Mouse (Mus musculus) CH12.LX (cell line): ENCODE measurements around the gene Tmc2. TPM values are rescaled to one million over a fixed set of nuclear protein-coding genes. Genes with fewer than 3 reads are reported as not detected.

Source experiments
- DNase-seq: peaks from one replicate; pipeline ENCODE4 v3.0.0-alpha.2; 2013; ENCODE audit errors: extremely low read depth
- H3K27ac ChIP-seq: 2 replicates; pipeline ENCODE4 v1.5.1; 2012; ENCODE audit warnings: low read depth, mild to moderate bottlenecking, control low read depth, moderate library complexity; ENCODE audit not compliant: insufficient read depth
- H3K27me3 ChIP-seq: replicated peaks from 2 replicates; pipeline ENCODE3; 2012; ENCODE audit warnings: inconsistent platforms
- H3K36me3 ChIP-seq, 2 experiments: replicated peaks in 1 of 2; 2 replicates each; pipeline versions ENCODE3 to v1.6.1; 2012; ENCODE audit warnings: inconsistent platforms in 1 of 2, low read length in 1 of 2, mild to moderate bottlenecking in 1 of 2, mixed read lengths in 1 of 2, moderate library complexity in 1 of 2; ENCODE audit not compliant: control insufficient read depth in 1 of 2, insufficient read depth in 1 of 2
- H3K4me1 ChIP-seq, 2 experiments: 2 replicates each; pipeline ENCODE4 v1.6.1; 2012; ENCODE audit warnings: inconsistent platforms in 1 of 2, moderate library complexity in 1 of 2; ENCODE audit not compliant: insufficient read depth in 2 of 2, control insufficient read depth in 1 of 2
- H3K4me2 ChIP-seq: 2 replicates; pipeline ENCODE4 v1.6.1; 2012; ENCODE audit warnings: low read depth, mild to moderate bottlenecking, control low read depth; ENCODE audit not compliant: poor library complexity, insufficient read depth, severe bottlenecking
- H3K4me3 ChIP-seq, 3 experiments: fragments of 150-350 bp in 1 of 3; sonication (generic) in 1 of 3; replicated peaks in 1 of 3; 2 replicates each; pipeline versions ENCODE3 to v1.5.1; 2011 to 2012; ENCODE audit warnings: low read depth in 2 of 3, low read length in 2 of 3, mild to moderate bottlenecking in 2 of 3, moderate library complexity in 2 of 3, control low read depth in 1 of 3, improper control_type of control experiment in 1 of 3, inconsistent platforms in 1 of 3, mixed read lengths in 1 of 3; ENCODE audit not compliant: poor library complexity in 1 of 3
- H3K79me2 ChIP-seq: replicated peaks from 2 replicates; pipeline ENCODE4 v1.6.1; 2012; ENCODE audit warnings: mild to moderate bottlenecking, moderate library complexity; ENCODE audit not compliant: control insufficient read depth, poor library complexity, insufficient read depth, severe bottlenecking; ENCODE audit errors: extremely low read depth
- H3K9ac ChIP-seq: 2 replicates; pipeline ENCODE4 v1.6.1; 2012; ENCODE audit warnings: low read depth, mild to moderate bottlenecking, control low read depth, moderate library complexity; ENCODE audit not compliant: insufficient read depth
- H3K9me3 ChIP-seq: replicated peaks from 2 replicates; pipeline ENCODE3; 2012; ENCODE audit warnings: low read length, inconsistent platforms, mixed read lengths
- CHD1 ChIP-seq: IDR thresholded peaks from 2 replicates; pipeline ENCODE4 v1.6.1; 2012; ENCODE audit warnings: low read depth, low read length, improper control_type of control experiment, inconsistent platforms
- CTCF ChIP-seq, 2 experiments: IDR thresholded peaks in 1 of 2; conservative IDR thresholded peaks in 1 of 2; 2 replicates each; pipeline ENCODE4 v1.5.1; 2011 to 2012; ENCODE audit warnings: low read depth in 2 of 2, low read length in 2 of 2, improper control_type of control experiment in 1 of 2, inconsistent platforms in 1 of 2, mild to moderate bottlenecking in 1 of 2, moderate library complexity in 1 of 2
- E2F4 ChIP-seq: IDR thresholded peaks from 2 replicates; pipeline ENCODE4 v1.6.1; 2011; ENCODE audit warnings: low read depth, low read length, improper control_type of control experiment; ENCODE audit not compliant: insufficient replicate concordance
- ELF1 ChIP-seq: IDR thresholded peaks from 2 replicates; pipeline ENCODE4 v1.6.1; 2014; ENCODE audit warnings: low read depth, mild to moderate bottlenecking, inconsistent platforms, low read length, improper control_type of control experiment
- ETS1 ChIP-seq: conservative IDR thresholded peaks from 2 replicates; pipeline ENCODE4 v1.6.1; 2012; ENCODE audit warnings: low read depth, mild to moderate bottlenecking, inconsistent platforms, low read length, improper control_type of control experiment, moderate library complexity
- GABPA ChIP-seq: IDR thresholded peaks from 2 replicates; pipeline ENCODE4 v1.6.1; 2012; ENCODE audit warnings: low read depth, low read length, improper control_type of control experiment, inconsistent platforms; ENCODE audit not compliant: insufficient replicate concordance
- HCFC1 ChIP-seq: IDR thresholded peaks from 2 replicates; pipeline ENCODE4 v1.6.1; 2012; ENCODE audit warnings: low read depth, mild to moderate bottlenecking, inconsistent platforms, low read length, improper control_type of control experiment
- IRF4 ChIP-seq: IDR thresholded peaks from 2 replicates; pipeline ENCODE4 v1.6.1; 2014; ENCODE audit warnings: low read depth, mild to moderate bottlenecking, inconsistent platforms, low read length, improper control_type of control experiment
- JUN ChIP-seq: IDR thresholded peaks from 2 replicates; pipeline ENCODE4 v1.6.1; 2011; ENCODE audit warnings: low read depth, mild to moderate bottlenecking, low read length, improper control_type of control experiment, moderate library complexity; ENCODE audit not compliant: insufficient read depth
- JUND ChIP-seq: conservative IDR thresholded peaks from 2 replicates; pipeline ENCODE4 v1.6.1; 2011; ENCODE audit warnings: low read depth, low read length, improper control_type of control experiment
- KAT2A ChIP-seq: IDR thresholded peaks from 2 replicates; pipeline ENCODE4 v1.6.1; 2012; ENCODE audit warnings: low read length, improper control_type of control experiment, inconsistent platforms; ENCODE audit not compliant: insufficient replicate concordance
- MAFK ChIP-seq: IDR thresholded peaks from 2 replicates; pipeline ENCODE4 v1.6.1; 2011; ENCODE audit warnings: low read length, improper control_type of control experiment; ENCODE audit not compliant: insufficient replicate concordance
- MAX ChIP-seq: IDR thresholded peaks from 2 replicates; pipeline ENCODE4 v1.6.1; 2011; ENCODE audit warnings: low read length, improper control_type of control experiment
- MAZ ChIP-seq: IDR thresholded peaks from 2 replicates; pipeline ENCODE4 v1.6.1; 2012; ENCODE audit warnings: low read depth, mild to moderate bottlenecking, inconsistent platforms, low read length, improper control_type of control experiment, moderate library complexity
- MEF2A ChIP-seq: IDR thresholded peaks from 2 replicates; pipeline ENCODE4 v1.6.1; 2014; ENCODE audit warnings: low read depth, mild to moderate bottlenecking, inconsistent platforms, low read length, improper control_type of control experiment, borderline replicate concordance
- MYC ChIP-seq: IDR thresholded peaks from 2 replicates; pipeline ENCODE4 v1.6.1; 2011; ENCODE audit warnings: low read depth, mild to moderate bottlenecking, improper control_type of control experiment, low read length
- NELFE ChIP-seq: IDR thresholded peaks from 2 replicates; pipeline ENCODE4 v1.6.1; 2011; ENCODE audit warnings: low read depth, low read length, improper control_type of control experiment
- NRF1 ChIP-seq: IDR thresholded peaks from 2 replicates; pipeline ENCODE4 v1.6.1; 2014; ENCODE audit warnings: low read depth, mild to moderate bottlenecking, inconsistent platforms, low read length, improper control_type of control experiment, moderate library complexity
- PAX5 ChIP-seq: IDR thresholded peaks from 2 replicates; pipeline ENCODE4 v1.6.1; 2012; ENCODE audit warnings: low read length, inconsistent platforms, mixed read lengths
- POLR2A ChIP-seq: IDR thresholded peaks from 2 replicates; pipeline ENCODE4 v1.6.1; 2011; ENCODE audit warnings: low read depth, mild to moderate bottlenecking, improper control_type of control experiment, low read length
- RAD21 ChIP-seq: IDR thresholded peaks from 2 replicates; pipeline ENCODE4 v1.6.1; 2011; ENCODE audit warnings: low read depth, mild to moderate bottlenecking, low read length, improper control_type of control experiment, moderate library complexity
- RCOR1 ChIP-seq: conservative IDR thresholded peaks from 2 replicates; pipeline ENCODE4 v1.6.1; 2012; ENCODE audit warnings: low read depth, mild to moderate bottlenecking, inconsistent platforms, low read length, improper control_type of control experiment
- SIN3A ChIP-seq: IDR thresholded peaks from 2 replicates; pipeline ENCODE4 v1.6.1; 2012; ENCODE audit warnings: low read length, improper control_type of control experiment, inconsistent platforms
- TBP ChIP-seq: conservative IDR thresholded peaks from 2 replicates; pipeline ENCODE4 v1.6.1; 2011; ENCODE audit warnings: low read depth, low read length, improper control_type of control experiment
- TCF12 ChIP-seq: IDR thresholded peaks from 2 replicates; pipeline ENCODE4 v1.6.1; 2014; ENCODE audit warnings: low read depth, mild to moderate bottlenecking, inconsistent platforms, low read length, improper control_type of control experiment
- UBTF ChIP-seq: IDR thresholded peaks from 2 replicates; pipeline ENCODE4 v1.6.1; 2012; ENCODE audit warnings: low read depth, mild to moderate bottlenecking, inconsistent platforms, low read length, improper control_type of control experiment, moderate library complexity
- USF1 ChIP-seq: IDR thresholded peaks from 2 replicates; pipeline ENCODE4 v1.6.1; 2014; ENCODE audit warnings: low read depth, mild to moderate bottlenecking, inconsistent platforms, low read length, improper control_type of control experiment
- USF2 ChIP-seq: conservative IDR thresholded peaks from 2 replicates; pipeline ENCODE4 v1.6.1; 2011; ENCODE audit warnings: low read depth, low read length, improper control_type of control experiment
- ZKSCAN1 ChIP-seq: IDR thresholded peaks from 2 replicates; pipeline ENCODE4 v1.6.1; 2012; ENCODE audit warnings: low read depth, inconsistent platforms, low read length, improper control_type of control experiment, borderline replicate concordance
- ZNF384 ChIP-seq: IDR thresholded peaks from 2 replicates; pipeline ENCODE4 v1.6.1; 2012; ENCODE audit warnings: low read depth, low read length, improper control_type of control experiment, inconsistent platforms
- dilution Hi-C: fragments of 300-500 bp; cut with MboI; formaldehyde crosslinking; loops from 2 replicates; pipeline ENCODE4 v1.14.3; 2020; ENCODE audit warnings: low sequenced_read_pairs; ENCODE audit not compliant: extremely low pct_unique_long_range_greater_than_20kb, extremely low pct_ligation_motif_present
- in situ Hi-C: fragments of 300-500 bp; cut with MboI; formaldehyde crosslinking; loops from 3 replicates; pipeline ENCODE4 v1.14.3; 2019; ENCODE audit warnings: low sequenced_read_pairs, low pct_ligation_motif_present, low pct_unique_long_range_greater_than_20kb, mixed read lengths
- polyA plus RNA-seq: library from polyadenylated mRNA; unstranded; fragments of >175 nt; gene quantifications from 2 replicates; pipeline ENCODE4 v1.2.1, GENCODE M21; 2012; ENCODE audit warnings: low read depth; ENCODE audit not compliant: insufficient read length
- total RNA-seq, 2 experiments: library from RNA; depleted of rRNA; stranded (reverse); fragments of 300-350 nt in 1 of 2; fragments of >200 nt in 1 of 2; gene quantifications; 2 replicates each; pipeline ENCODE4 v1.2.3; 2012 to 2014

The Tmc2 gene
- total and polyA plus RNA-seq, 3 experiments, result not detected

DNA sequence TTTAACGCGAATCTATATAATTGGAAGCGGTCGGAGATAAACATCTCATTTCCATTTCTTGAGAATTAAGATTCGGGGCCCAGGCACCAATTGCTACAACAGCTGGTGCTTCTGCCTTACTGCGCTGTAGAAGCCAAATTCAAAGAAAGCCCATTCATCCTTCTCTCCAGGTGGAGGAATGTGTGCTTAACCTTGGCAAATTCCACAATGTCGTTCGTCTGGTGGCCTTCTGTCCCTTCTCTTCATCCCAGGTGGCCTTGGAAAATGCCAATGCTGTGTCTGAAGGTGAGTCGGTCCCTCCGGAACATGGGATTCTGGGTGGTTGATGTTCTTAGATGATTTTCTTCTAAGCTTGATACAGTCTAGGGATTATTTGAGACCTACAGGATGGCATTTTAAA lies 79.9 kb downstream of the Tmc2 start:
- Histone ChIP-seq H3K4me3 (peak overlapping the region; percentile 69 to 97 (median 78)), H3K27me3 (no peaks in the 10 kb centered on the region), H3K79me2 (peaks cover 37% of the 10 kb centered on the region), H3K9ac (peak overlapping the region; percentile 72), H3K36me3 (peaks cover 41 to 50% of the 10 kb centered on the region in 2 experiments), H3K4me1 (peaks cover 15 to 44% of the 10 kb centered on the region in 2 experiments), H3K27ac (peak overlapping the region; percentile 37; the same call in 1 of the 2 replicates), H3K4me2 (peak overlapping the region; percentile 94)
- peak; percentile 22 for DNase-seq
- in situ Hi-C loops, result loop anchor here (25.0 kb wide), 1 partner anchor 287 kb away; the partner anchor contains the start of gene Mrps26
- dilution Hi-C loops, result no loop called here
- TF ChIP-seq TCF12 (no peak), NRF1 (no peak), USF2 (no peak), PAX5 (no peak), KAT2A (no peak), CTCF (conservative IDR thresholded peaks at IDR 0.05 in 1 of 2, IDR thresholded peaks at IDR 0.05 in 1 of 2; ENCODE audit: low read depth in 2 of 2, low read length in 2 of 2) (no peak), E2F4 (no peak), ZNF384 (no peak), RAD21 (no peak), MAX (no peak)
- TF ChIP-seq, all 38 proteins: peak for 0
- H3K9me3 ChIP-seq, result no peaks in the 10 kb centered on the region

DNA sequence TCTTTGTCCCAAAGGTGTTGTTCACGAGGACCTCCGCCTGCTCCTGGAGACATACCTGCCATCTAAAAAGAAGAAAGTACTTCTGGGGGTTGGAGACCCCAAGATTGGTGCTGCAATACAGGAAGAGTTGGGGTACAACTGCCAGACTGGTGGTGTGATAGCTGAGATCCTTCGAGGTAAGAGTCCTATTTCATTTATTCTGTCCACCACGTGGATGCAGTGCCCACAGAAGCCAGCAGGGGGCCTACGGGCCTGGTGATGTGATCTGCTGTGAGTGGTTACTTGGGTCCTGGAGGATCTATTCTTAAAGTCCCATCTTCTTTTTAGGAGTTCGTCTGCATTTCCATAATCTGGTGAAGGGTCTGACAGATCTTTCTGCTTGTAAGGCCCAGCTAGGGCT lies 80.7 kb downstream of the Tmc2 start:
- dilution Hi-C loops (no loop called here), in situ Hi-C loops (loop anchor here (25.0 kb wide), 1 partner anchor 287 kb away; the partner anchor contains the start of gene Mrps26)
- Histone ChIP-seq H3K27ac (no peak overlapping the region), H3K27me3 (no peaks in the 10 kb centered on the region), H3K79me2 (peaks cover 37% of the 10 kb centered on the region), H3K9me3 (no peaks in the 10 kb centered on the region), H3K36me3 (peaks cover 48 to 58% of the 10 kb centered on the region in 2 experiments), H3K4me2 (peak overlapping the region; percentile 94), H3K4me3 (peak overlapping the region; percentile 69 to 97 (median 78)), H3K4me1 (peaks cover 15 to 48% of the 10 kb centered on the region in 2 experiments), H3K9ac (peak overlapping the region; percentile 72)
- DNase-seq, result peak; percentile 84
- TF ChIP-seq MAX (peak; percentile 98), PAX5 (no peak), UBTF (no peak), ZKSCAN1 (no peak), CHD1 (no peak; the same call in none of the 2 replicates), ZNF384 (no peak), MAZ (peak; percentile 63; the same call in 1 of the 2 replicates), KAT2A (0 out of 2 replicates have a peak, but pooled peaks have one; percentile 43), HCFC1 (peak; percentile 53), RAD21 (no peak; the same call in 1 of the 2 replicates), NRF1 (no peak), MYC (peak; percentile 98), IRF4 (peak; percentile 63), ETS1 (no peak), USF1 (peak; percentile 14; the same call in 1 of the 2 replicates), SIN3A (peak; percentile 92), TCF12 (0 out of 2 replicates have a peak, but pooled peaks have one; percentile 30), RCOR1 (no peak; the same call in 1 of the 2 replicates), NELFE (peak; percentile 37; the same call in 1 of the 2 replicates), USF2 (no peak), MAFK (no peak), TBP (no peak), POLR2A (no peak), MEF2A (0 out of 2 replicates have a peak, but pooled peaks have one; percentile 38), JUND (peak; percentile 27; the same call in 1 of the 2 replicates), ELF1 (no peak), JUN (no peak), GABPA (no peak)
